Mouse (Mus musculus): Measurements from ENCODE around the gene Vezf1. TPM values are rescaled to one million over a fixed set of nuclear protein-coding genes. Genes with fewer than 3 reads are reported as not detected.

Vezf1 gene
- total and polyA plus RNA-seq, 3 experiments, result 7.4 to 11.4 (median 9.8) TPM

- H3K36me3 ChIP-seq (replicated peaks in 1 of 2; ENCODE audit: control insufficient read depth in 1 of 2, insufficient read depth in 1 of 2, low read length in 1 of 2), result peaks cover 0 to 6% of the 10 kb centered on the region in 2 experiments
- H3K9me3 ChIP-seq (replicated peaks; ENCODE audit: low read length), result peaks cover 2% of the 10 kb centered on the region
- no peak overlapping the region for H3K4me3 ChIP-seq (replicated peaks in 1 of 3; ENCODE audit: low read depth in 2 of 3, low read length in 2 of 3, poor library complexity in 1 of 3)
- no peak overlapping the region for H3K9ac ChIP-seq (ENCODE audit: insufficient read depth, low read depth)
- TF ChIP-seq ETS1 (conservative IDR thresholded peaks at IDR 0.05; ENCODE audit: low read depth, low read length), result no peak
- no peak for TF ChIP-seq ELF1 (IDR thresholded peaks at IDR 0.05; ENCODE audit: low read depth, low read length)
- TF ChIP-seq RCOR1 (conservative IDR thresholded peaks at IDR 0.05; ENCODE audit: low read depth, low read length), result no peak
- TF ChIP-seq JUND (conservative IDR thresholded peaks at IDR 0.05; ENCODE audit: low read depth, low read length), result no peak
- no peak for TF ChIP-seq MEF2A (IDR thresholded peaks at IDR 0.05; ENCODE audit: borderline replicate concordance, low read depth, low read length)
- TF ChIP-seq RAD21 (IDR thresholded peaks at IDR 0.05; ENCODE audit: low read depth, low read length), result no peak
- no peak for TF ChIP-seq SIN3A (IDR thresholded peaks at IDR 0.05; ENCODE audit: low read length)
- TF ChIP-seq E2F4 (IDR thresholded peaks at IDR 0.05; ENCODE audit: insufficient replicate concordance, low read depth, low read length), result no peak
- no peak for TF ChIP-seq MAFK (IDR thresholded peaks at IDR 0.05; ENCODE audit: insufficient replicate concordance, low read length)
- no peak for TF ChIP-seq IRF4 (IDR thresholded peaks at IDR 0.05; ENCODE audit: low read depth, low read length)
- no peak for TF ChIP-seq MXI1 (IDR thresholded peaks at IDR 0.05; ENCODE audit: low read depth, low read length)
- no peak for TF ChIP-seq EP300 (IDR thresholded peaks at IDR 0.05; ENCODE audit: low read length)
- no peak for TF ChIP-seq CTCF (conservative IDR thresholded peaks at IDR 0.05 in 1 of 2, IDR thresholded peaks at IDR 0.05 in 1 of 2; ENCODE audit: low read depth in 2 of 2, low read length in 2 of 2)
- H3K4me1 ChIP-seq (ENCODE audit: control insufficient read depth in 1 of 2, insufficient read depth in 2 of 2), result peaks cover 6 to 11% of the 10 kb centered on the region in 2 experiments; a peak in 3 of 4 replicates
- in situ Hi-C loops (cut with MboI; ENCODE audit: low pct_ligation_motif_present, low pct_unique_long_range_greater_than_20kb, low sequenced_read_pairs), result no loop called here
- DNase-seq (ENCODE audit: extremely low read depth), result no peak
- dilution Hi-C loops (cut with MboI; ENCODE audit: extremely low pct_ligation_motif_present, extremely low pct_unique_long_range_greater_than_20kb, low sequenced_read_pairs), result no loop called here
- H3K27ac ChIP-seq (ENCODE audit: insufficient read depth, low read depth), result no peak overlapping the region
- peaks cover 9% of the 10 kb centered on the region for H3K27me3 ChIP-seq (replicated peaks)
- no peaks in the 10 kb centered on the region for H3K79me2 ChIP-seq (replicated peaks; ENCODE audit: control insufficient read depth, extremely low read depth, insufficient read depth, poor library complexity, severe bottlenecking)
- no peak overlapping the region for H3K4me2 ChIP-seq (ENCODE audit: insufficient read depth, low read depth, poor library complexity, severe bottlenecking)
Observed at GRCm38 (mm10) chr11:88089150-88089549, 21.1 kb downstream of the Vezf1 start.

DNA sequence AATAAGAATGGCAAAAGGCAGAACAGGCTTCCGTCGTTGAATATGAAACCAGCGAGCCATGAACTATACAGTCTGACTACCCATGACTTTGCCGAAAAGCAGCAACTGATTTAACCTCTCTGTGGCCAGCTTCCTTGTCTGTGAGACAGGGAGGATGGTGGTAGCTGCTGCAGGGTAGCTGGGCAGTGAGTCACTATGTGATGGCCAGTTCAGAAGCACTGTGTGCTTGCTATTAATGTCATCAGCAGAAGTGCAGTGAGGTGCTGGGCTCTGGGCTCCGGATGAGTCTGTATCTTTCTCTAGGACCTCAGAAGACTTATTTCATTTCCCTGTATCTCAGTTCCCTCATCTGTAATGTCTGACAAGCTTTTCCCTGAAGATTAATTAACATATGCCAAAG, 22.2 kb downstream of the Vezf1 start:
- Histone ChIP-seq H3K9ac (ENCODE audit: insufficient read depth, low read depth) (no peak overlapping the region), H3K4me1 (ENCODE audit: control insufficient read depth in 1 of 2, insufficient read depth in 2 of 2) (peaks cover 6 to 7% of the 10 kb centered on the region in 2 experiments; a peak in 3 of 4 replicates), H3K27ac (ENCODE audit: insufficient read depth, low read depth) (no peak overlapping the region), H3K79me2 (replicated peaks; ENCODE audit: control insufficient read depth, extremely low read depth, insufficient read depth, poor library complexity, severe bottlenecking) (no peaks in the 10 kb centered on the region), H3K4me3 (replicated peaks in 1 of 3; ENCODE audit: low read depth in 2 of 3, low read length in 2 of 3, poor library complexity in 1 of 3) (no peak overlapping the region), H3K9me3 (replicated peaks; ENCODE audit: low read length) (peaks cover 2% of the 10 kb centered on the region), H3K27me3 (replicated peaks) (peaks cover 18% of the 10 kb centered on the region), H3K4me2 (ENCODE audit: insufficient read depth, low read depth, poor library complexity, severe bottlenecking) (no peak overlapping the region), H3K36me3 (replicated peaks in 1 of 2; ENCODE audit: control insufficient read depth in 1 of 2, insufficient read depth in 1 of 2, low read length in 1 of 2) (no peaks in the 10 kb centered on the region)
- dilution Hi-C loops (cut with MboI; ENCODE audit: extremely low pct_ligation_motif_present, extremely low pct_unique_long_range_greater_than_20kb, low sequenced_read_pairs) (no loop called here), in situ Hi-C loops (cut with MboI; ENCODE audit: low pct_ligation_motif_present, low pct_unique_long_range_greater_than_20kb, low sequenced_read_pairs) (no loop called here)
- TF ChIP-seq TBP (conservative IDR thresholded peaks at IDR 0.05; ENCODE audit: low read depth, low read length), result no peak
- no peak for DNase-seq (ENCODE audit: extremely low read depth)

- peaks cover 31% of the 10 kb centered on the region for H3K27me3 ChIP-seq (replicated peaks)
- no peak overlapping the region for H3K9ac ChIP-seq (ENCODE audit: insufficient read depth, low read depth)
- in situ Hi-C loops (cut with MboI; ENCODE audit: low pct_ligation_motif_present, low pct_unique_long_range_greater_than_20kb, low sequenced_read_pairs), result no loop called here
- dilution Hi-C loops (cut with MboI; ENCODE audit: extremely low pct_ligation_motif_present, extremely low pct_unique_long_range_greater_than_20kb, low sequenced_read_pairs), result no loop called here
- DNase-seq (ENCODE audit: extremely low read depth), result no peak
- no peak overlapping the region for H3K27ac ChIP-seq (ENCODE audit: insufficient read depth, low read depth)
- no peaks in the 10 kb centered on the region for H3K79me2 ChIP-seq (replicated peaks; ENCODE audit: control insufficient read depth, extremely low read depth, insufficient read depth, poor library complexity, severe bottlenecking)
- 0 out of 2 replicates have a peak, but pooled peaks have one; percentile 27 for TF ChIP-seq BHLHE40 (IDR thresholded peaks at IDR 0.05; ENCODE audit: low read depth, low read length)
- no peak for TF ChIP-seq MAX (IDR thresholded peaks at IDR 0.05; ENCODE audit: low read length)
- TF ChIP-seq RCOR1 (conservative IDR thresholded peaks at IDR 0.05; ENCODE audit: low read depth, low read length), result no peak
- no peak for TF ChIP-seq ZC3H11A (IDR thresholded peaks at IDR 0.05; ENCODE audit: low read depth, low read length)
- TF ChIP-seq E2F4 (IDR thresholded peaks at IDR 0.05; ENCODE audit: insufficient replicate concordance, low read depth, low read length), result no peak
- no peak for TF ChIP-seq JUND (conservative IDR thresholded peaks at IDR 0.05; ENCODE audit: low read depth, low read length)
- H3K9me3 ChIP-seq (replicated peaks; ENCODE audit: low read length), result peaks cover 2% of the 10 kb centered on the region
- no peak overlapping the region for H3K4me3 ChIP-seq (replicated peaks in 1 of 3; ENCODE audit: low read depth in 2 of 3, low read length in 2 of 3, poor library complexity in 1 of 3)
- no peak overlapping the region for H3K4me2 ChIP-seq (ENCODE audit: insufficient read depth, low read depth, poor library complexity, severe bottlenecking)
- H3K4me1 ChIP-seq (ENCODE audit: control insufficient read depth in 1 of 2, insufficient read depth in 2 of 2), result peaks cover 6 to 7% of the 10 kb centered on the region in 2 experiments; a peak in 3 of 4 replicates
- H3K36me3 ChIP-seq (replicated peaks in 1 of 2; ENCODE audit: control insufficient read depth in 1 of 2, insufficient read depth in 1 of 2, low read length in 1 of 2), result no peaks in the 10 kb centered on the region
Observed at GRCm38 (mm10) chr11:88091949-88092348, 23.9 kb downstream of the Vezf1 start.
